Mouse (Mus musculus) G1E (cell line): ENCODE results near the gene Iglon5. TPM values are rescaled to one million over a fixed set of nuclear protein-coding genes. Genes with fewer than 3 reads are reported as not detected.

ENCODE experiments used
- ATAC-seq: 2 replicates; pipeline ENCODE4 v1.8.0; 2016; ENCODE audit warnings: mild to moderate bottlenecking; ENCODE audit not compliant: insufficient number of reproducible peaks, poor library complexity, low FRiP score, severe bottlenecking; ENCODE audit errors: extremely low read depth
- DNase-seq: peaks from one replicate; pipeline ENCODE4 v3.0.0; 2012; ENCODE audit warnings: low spot score
- H3K27me3 ChIP-seq: 2 replicates; pipeline ENCODE4 v1.6.1; 2012; ENCODE audit warnings: mild to moderate bottlenecking, low read length, inconsistent platforms; ENCODE audit not compliant: insufficient read depth
- H3K36me3 ChIP-seq: replicated peaks from 2 replicates; pipeline ENCODE3; 2012; ENCODE audit warnings: mild to moderate bottlenecking, inconsistent platforms
- H3K4me1 ChIP-seq: 2 replicates; pipeline ENCODE4 v1.6.1; 2012; ENCODE audit warnings: low read depth, low read length, inconsistent platforms, mixed read lengths; ENCODE audit not compliant: insufficient read depth
- H3K4me3 ChIP-seq: 2 replicates; pipeline ENCODE4 v1.5.1; 2012; ENCODE audit warnings: low read depth, mild to moderate bottlenecking, inconsistent platforms, low read length, moderate library complexity, mixed read lengths
- H3K9me3 ChIP-seq: replicated peaks from 2 replicates; pipeline ENCODE4 v1.6.1; 2012; ENCODE audit warnings: inconsistent platforms
- CTCF ChIP-seq: IDR thresholded peaks from 2 replicates; pipeline ENCODE4 v1.5.1; 2012; ENCODE audit warnings: low read depth, low read length, inconsistent platforms, mixed read lengths
- GATA1 ChIP-seq: IDR thresholded peaks from 2 replicates; pipeline ENCODE4 v1.6.1; 2012; ENCODE audit warnings: borderline replicate concordance, low read length, inconsistent platforms, mixed read lengths
- GATA2 ChIP-seq: IDR thresholded peaks from 2 replicates; pipeline ENCODE4 v1.6.1; 2012; ENCODE audit warnings: low read depth, low read length, inconsistent platforms, borderline replicate concordance
- POLR2AphosphoS5 ChIP-seq: IDR thresholded peaks from 2 replicates; pipeline ENCODE4 v1.6.1; 2012; ENCODE audit warnings: low read depth, low read length, inconsistent platforms; ENCODE audit not compliant: insufficient replicate concordance
- TAL1 ChIP-seq: conservative IDR thresholded peaks from 2 replicates; pipeline ENCODE4 v1.6.1; 2012; ENCODE audit warnings: low read depth, low read length, inconsistent platforms, mixed read lengths
- polyA plus RNA-seq: library from polyadenylated mRNA; stranded (reverse); fragments of >175 nt; gene quantifications from 2 replicates; pipeline ENCODE4 v1.2.3, GENCODE M21; 2012
- total RNA-seq, 2 experiments: library from RNA; stranded (forward) in 1 of 2; stranded (reverse) in 1 of 2; fragments of 200-1000 nt in 1 of 2; fragments of >200 nt in 1 of 2; fragmentation: Nextera tagmentation in 1 of 2; gene quantifications; 2 replicates each; pipeline ENCODE4 v1.2.3; 2014 to 2017

Gene Iglon5
- total RNA-seq (2014; fragmentation: Nextera tagmentation) (not detected in 2 replicates), total RNA-seq (2017) (0.05 and 0.06 TPM in 2 replicates), polyA plus RNA-seq (not detected in 2 replicates)

- H3K36me3 ChIP-seq, result no peaks in the 10 kb centered on the region
- TF ChIP-seq GATA1 (no peak), CTCF (no peak), TAL1 (no peak), POLR2AphosphoS5 (no peak), GATA2 (no peak)
- no peaks in the 10 kb centered on the region for H3K9me3 ChIP-seq
- no peaks in the 10 kb centered on the region for H3K4me1 ChIP-seq
- H3K27me3 ChIP-seq, result no peaks in the 10 kb centered on the region
- H3K4me3 ChIP-seq, result no peak within 1 kb of the TSS
- ATAC-seq, result no peak
- no peak for DNase-seq
Measured at GRCm38 (mm10) chr7:43489631-43490125, at the start of gene Iglon5. TSS of gene Iglon5 (minus strand) at chr7:43490075.

- TF ChIP-seq POLR2AphosphoS5 (no peak), GATA2 (no peak), TAL1 (no peak), CTCF (no peak), GATA1 (no peak)
- no peak for DNase-seq
- H3K27me3 ChIP-seq, result no peaks in the 10 kb centered on the region
- no peaks in the 10 kb centered on the region for H3K36me3 ChIP-seq
- ATAC-seq, result no peak
- H3K4me3 ChIP-seq, result no peak overlapping the region
- no peaks in the 10 kb centered on the region for H3K9me3 ChIP-seq
- no peaks in the 10 kb centered on the region for H3K4me1 ChIP-seq
Measured at GRCm38 (mm10) chr7:43538524-43538923, 48.6 kb upstream of the Iglon5 start.

GRCm38 (mm10) chr7:43532936-43533505 lies 43.1 kb upstream of the Iglon5 start:
- ATAC-seq (no peak), DNase-seq (no peak)
- H3K4me3 ChIP-seq, result no peak overlapping the region

GRCm38 (mm10) chr7:43530216-43530785 lies 40.4 kb upstream of the Iglon5 start:
- Histone ChIP-seq H3K36me3 (no peaks in the 10 kb centered on the region), H3K27me3 (no peaks in the 10 kb centered on the region), H3K9me3 (no peaks in the 10 kb centered on the region), H3K4me3 (no peak overlapping the region), H3K4me1 (peaks cover 4% of the 10 kb centered on the region; the same call in 1 of the 2 replicates)
- ATAC-seq (no peak), DNase-seq (no peak)
- no peak for TF ChIP-seq GATA2
- TF ChIP-seq CTCF, result no peak
- no peak for TF ChIP-seq POLR2AphosphoS5
- TF ChIP-seq GATA1, result no peak
- TF ChIP-seq TAL1, result no peak

More at GRCm38 (mm10) chr7:43532936-43533505, 43.1 kb upstream of the Iglon5 start:
- H3K36me3 ChIP-seq, result no peaks in the 10 kb centered on the region
- peaks cover 4% of the 10 kb centered on the region; the same call in 1 of the 2 replicates for H3K4me1 ChIP-seq
- H3K27me3 ChIP-seq, result no peaks in the 10 kb centered on the region
- TF ChIP-seq POLR2AphosphoS5 (no peak), TAL1 (no peak), CTCF (no peak), GATA2 (no peak), GATA1 (no peak)
- H3K9me3 ChIP-seq, result no peaks in the 10 kb centered on the region

GRCm38 (mm10) chr7:43525313-43525712 lies 35.4 kb upstream of the Iglon5 start:
- Histone ChIP-seq H3K9me3 (no peaks in the 10 kb centered on the region), H3K27me3 (no peaks in the 10 kb centered on the region), H3K36me3 (no peaks in the 10 kb centered on the region), H3K4me3 (no peak overlapping the region), H3K4me1 (peaks cover 4% of the 10 kb centered on the region; the same call in 1 of the 2 replicates)
- ATAC-seq (no peak), DNase-seq (no peak)
- TF ChIP-seq CTCF (no peak), GATA1 (no peak), GATA2 (no peak), POLR2AphosphoS5 (no peak), TAL1 (no peak)

- Histone ChIP-seq H3K9me3 (no peaks in the 10 kb centered on the region), H3K27me3 (0 out of 2 replicates have a peak, but pooled peaks cover 2% of the 10 kb centered on the region), H3K36me3 (no peaks in the 10 kb centered on the region), H3K4me3 (no peak overlapping the region), H3K4me1 (no peaks in the 10 kb centered on the region)
- ATAC-seq, result no peak
- DNase-seq, result no peak
- TF ChIP-seq GATA1, result no peak
- TF ChIP-seq POLR2AphosphoS5, result no peak
- TF ChIP-seq GATA2, result no peak
- no peak for TF ChIP-seq TAL1
- TF ChIP-seq CTCF, result no peak
Measured at GRCm38 (mm10) chr7:43522776-43523175, 32.9 kb upstream of the Iglon5 start.

GRCm38 (mm10) chr7:43518341-43518740 lies 28.5 kb upstream of the Iglon5 start:
- Histone ChIP-seq H3K9me3 (no peaks in the 10 kb centered on the region), H3K27me3 (0 out of 2 replicates have a peak, but pooled peaks cover 2% of the 10 kb centered on the region), H3K4me1 (no peaks in the 10 kb centered on the region), H3K4me3 (no peak overlapping the region), H3K36me3 (no peaks in the 10 kb centered on the region)
- no peak for TF ChIP-seq CTCF
- TF ChIP-seq POLR2AphosphoS5, result no peak
- no peak for TF ChIP-seq GATA1
- TF ChIP-seq TAL1, result no peak
- TF ChIP-seq GATA2, result no peak
- ATAC-seq (no peak), DNase-seq (no peak)
